Mouse (Mus musculus): ENCODE measurements at regions not wholly inside any gene's neighbourhood (a gene's known extent, or its start where the extent isn't known, plus 50 kb on each side); places are given as distances from the start of the nearest gene placed in this dataset.

DNA sequence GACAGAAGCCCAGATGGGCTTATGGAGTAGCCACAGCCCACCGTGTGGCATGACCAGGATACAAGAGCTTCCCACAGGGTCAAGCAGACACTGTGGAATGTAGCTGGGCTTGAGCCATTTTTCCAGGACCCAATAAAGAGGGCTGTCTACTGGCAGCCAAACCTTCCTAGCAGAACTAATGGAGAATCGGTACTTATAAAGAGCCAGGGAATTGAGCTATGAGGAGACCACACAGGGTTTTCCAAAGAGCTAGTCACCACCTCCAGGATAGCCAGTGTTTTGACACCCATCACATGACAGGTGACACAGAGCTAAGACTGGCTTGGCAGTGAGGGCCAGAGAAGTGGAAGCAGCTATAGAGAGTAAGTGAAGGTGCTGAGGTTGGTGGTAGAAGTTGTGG is 149.9 kb downstream of the Map2k4 start:
- no peak for DNase-seq

- no peak for DNase-seq
Measured at GRCm38 (mm10) chr11:65637206-65637605, 150.9 kb downstream of the Map2k4 start.

DNA sequence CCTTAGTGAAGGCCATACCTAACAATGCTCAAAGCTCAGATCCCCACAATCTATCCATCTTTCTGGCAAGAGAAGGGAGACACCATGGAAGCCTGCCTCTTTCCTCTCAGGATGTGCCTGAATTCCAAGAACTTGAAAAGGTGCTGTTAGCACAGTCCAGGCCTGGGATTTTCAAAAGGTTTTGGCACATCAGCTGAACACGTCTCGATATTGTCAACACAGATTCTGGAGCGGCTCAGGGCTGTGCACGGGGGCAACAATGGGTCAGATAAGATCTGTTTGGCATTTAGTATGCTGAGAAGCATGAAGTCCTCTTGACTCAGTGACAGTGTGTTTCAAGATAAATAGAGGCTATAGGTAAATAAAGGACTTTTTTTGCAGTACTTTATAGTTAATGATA is 152.8 kb downstream of the Map2k4 start:
- DNase-seq, result no peak

DNA sequence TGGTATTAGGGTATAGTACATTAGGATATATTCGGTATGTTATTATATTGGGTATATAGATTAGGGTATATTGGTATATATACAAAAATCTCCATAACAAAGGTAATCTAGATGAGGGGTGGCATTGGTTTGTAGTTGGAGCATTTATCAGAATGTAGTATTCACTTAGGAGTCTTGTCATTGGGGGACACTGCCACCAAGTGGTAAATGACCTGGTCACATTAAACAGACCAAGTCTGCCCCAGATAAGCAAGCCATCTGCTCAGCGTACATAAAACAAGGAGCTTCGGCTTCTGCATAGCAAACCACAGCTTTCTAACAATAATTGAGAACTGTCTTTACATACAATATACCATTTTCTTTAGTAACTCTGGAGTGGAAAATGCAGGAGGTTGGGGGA is 156.9 kb downstream of the Map2k4 start:
- DNase-seq, result peak in 1 of 2 experiments; percentile 25

DNA sequence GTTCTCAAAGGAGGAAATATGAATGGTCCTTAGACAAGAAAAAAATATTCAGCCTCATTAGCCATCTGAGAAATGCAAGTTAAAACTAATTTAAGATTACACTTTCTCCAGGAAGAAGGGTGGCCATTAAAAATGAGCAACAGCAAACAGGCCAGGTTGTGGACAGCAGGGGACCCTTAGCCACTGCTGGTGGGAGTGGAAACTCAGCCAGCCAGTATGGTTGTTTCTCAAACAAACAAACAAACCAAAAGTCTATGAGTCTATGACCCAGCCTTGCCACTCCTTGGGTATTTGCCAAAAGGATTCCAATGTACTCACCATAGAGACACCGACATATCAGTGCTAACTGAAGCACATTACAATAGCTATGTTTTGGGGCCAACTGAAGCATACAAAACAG is 157.7 kb downstream of the Map2k4 start:
- DNase-seq, result no peak

DNA sequence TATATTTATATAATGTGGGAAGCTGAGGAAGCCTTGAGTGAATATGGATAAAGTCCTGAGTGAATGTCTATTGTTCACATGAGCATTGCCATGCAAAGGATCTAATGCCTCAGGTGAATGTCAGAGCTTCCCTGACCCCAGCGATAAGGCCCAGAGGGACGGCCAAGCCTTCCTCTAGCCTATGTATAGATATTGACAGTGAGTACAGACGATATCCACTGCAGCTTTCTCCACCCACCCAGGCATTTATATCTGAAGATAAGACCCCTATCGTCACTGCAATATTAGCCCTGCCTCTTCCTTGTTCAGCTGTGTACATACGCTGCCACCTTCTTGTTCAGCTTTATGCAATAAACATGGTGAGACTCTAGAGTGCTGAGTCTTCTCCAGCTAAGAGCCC is 158.8 kb downstream of the Map2k4 start:
- no peak for DNase-seq

DNA sequence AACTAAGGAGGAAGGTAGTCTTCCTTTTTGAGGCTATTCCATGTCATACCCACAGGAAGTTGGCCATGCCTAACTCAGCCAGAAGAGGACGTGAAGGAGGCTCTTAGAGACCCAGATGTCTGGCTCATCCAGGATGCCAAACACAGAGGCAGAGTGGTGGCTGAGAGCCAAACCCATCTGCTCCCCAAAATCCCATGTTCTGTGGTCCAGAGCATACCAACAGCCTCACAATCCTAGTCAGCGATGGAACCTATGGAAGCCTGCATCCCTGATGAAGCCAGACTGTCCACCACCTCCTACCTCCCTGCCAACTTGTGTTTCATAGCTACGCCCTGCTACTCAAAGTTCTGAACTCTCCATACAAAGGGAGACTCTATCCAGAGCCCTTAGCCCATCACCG is 169.1 kb downstream of the Map2k4 start:
- DNase-seq, result no peak

- DNase-seq, result no peak
Measured at GRCm38 (mm10) chr11:65610536-65610935, 177.6 kb downstream of the Map2k4 start.

DNA sequence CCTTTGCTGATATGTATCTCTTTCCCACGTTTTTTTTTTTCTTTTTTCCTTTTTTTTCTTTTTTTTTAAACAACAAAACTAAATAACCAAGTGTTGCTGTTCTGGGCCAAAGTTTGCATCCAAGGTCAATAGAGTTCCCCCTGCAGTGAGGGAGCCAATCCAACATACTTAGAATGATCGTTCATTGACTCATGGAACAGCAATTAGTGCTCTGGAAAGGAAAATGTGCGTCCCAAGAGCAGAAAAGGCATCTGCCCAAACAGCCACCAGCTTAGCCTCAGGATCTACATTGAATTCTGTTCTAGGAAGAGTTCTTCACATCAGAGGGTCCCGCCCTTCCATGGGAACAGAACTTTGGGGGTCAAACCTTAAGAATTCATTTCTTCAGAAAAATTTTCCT is 179.0 kb downstream of the Map2k4 start:
- DNase-seq, result no peak

- no peak for DNase-seq
Measured at GRCm38 (mm10) chr11:65597298-65598076, 190.6 kb downstream of the Map2k4 start.

- DNase-seq, result no peak
Measured at GRCm38 (mm10) chr11:65588491-65588890, 199.6 kb downstream of the Map2k4 start.

DNA sequence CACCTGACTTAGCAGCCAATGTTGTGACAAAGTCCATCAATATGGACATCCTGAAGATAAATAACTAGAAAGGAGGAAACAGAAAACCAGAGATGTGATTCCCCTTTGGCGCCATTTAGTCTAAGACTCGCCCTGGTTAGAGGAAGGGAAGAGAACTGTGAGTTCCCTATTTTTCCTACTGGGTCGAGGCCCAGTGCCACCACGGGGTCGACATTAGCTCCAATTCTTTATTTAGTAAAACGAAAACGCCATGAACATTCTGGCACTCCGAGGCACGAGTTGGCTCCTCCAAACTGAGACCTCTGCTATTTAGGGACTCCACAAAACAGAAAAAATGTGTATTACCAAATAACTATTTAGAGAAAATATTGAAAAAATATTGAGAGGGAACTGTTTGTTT is 220.3 kb downstream of the Map2k4 start:
- no peak for DNase-seq

- DNase-seq, result no peak
Measured at GRCm38 (mm10) chr11:65558236-65558635, 229.9 kb downstream of the Map2k4 start.

GRCm38 (mm10) chr11:65551073-65551472 is 237.0 kb downstream of the Map2k4 start:
- DNase-seq, result no peak

GRCm38 (mm10) chr11:65544281-65544680 is 243.8 kb downstream of the Map2k4 start:
- peak; percentile 17 to 26 for DNase-seq

- peak in 1 of 2 experiments; percentile 23 for DNase-seq
Measured at GRCm38 (mm10) chr11:65543581-65543980, 244.5 kb downstream of the Map2k4 start.

- no peak for DNase-seq
Measured at GRCm38 (mm10) chr11:65537046-65537630, 251.0 kb downstream of the Map2k4 start.

GRCm38 (mm10) chr11:65535726-65536442 is 252.2 kb downstream of the Map2k4 start:
- no peak for DNase-seq

DNA sequence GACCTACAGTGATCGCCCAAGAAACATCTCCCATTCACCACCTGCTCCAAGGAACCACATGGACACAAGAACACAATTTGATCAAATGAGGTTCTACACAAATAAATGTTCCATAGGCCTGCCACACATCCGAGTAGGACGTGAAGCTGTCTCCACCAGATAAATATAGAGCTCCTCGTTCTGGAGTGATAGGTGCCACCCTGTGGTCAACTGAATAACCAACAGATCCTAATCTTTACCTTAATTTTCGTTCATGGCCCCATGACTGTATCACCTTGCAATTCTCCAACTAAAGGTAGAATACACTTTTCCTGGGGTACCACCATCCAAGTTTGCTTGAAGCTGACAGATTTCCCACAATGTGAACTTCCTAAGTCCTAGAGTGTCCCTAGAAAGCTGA is 257.4 kb downstream of the Map2k4 start:
- no peak for DNase-seq

- DNase-seq, result no peak
Measured at GRCm38 (mm10) chr11:65505106-65505865, 235.5 kb upstream of the Myocd start.

DNA sequence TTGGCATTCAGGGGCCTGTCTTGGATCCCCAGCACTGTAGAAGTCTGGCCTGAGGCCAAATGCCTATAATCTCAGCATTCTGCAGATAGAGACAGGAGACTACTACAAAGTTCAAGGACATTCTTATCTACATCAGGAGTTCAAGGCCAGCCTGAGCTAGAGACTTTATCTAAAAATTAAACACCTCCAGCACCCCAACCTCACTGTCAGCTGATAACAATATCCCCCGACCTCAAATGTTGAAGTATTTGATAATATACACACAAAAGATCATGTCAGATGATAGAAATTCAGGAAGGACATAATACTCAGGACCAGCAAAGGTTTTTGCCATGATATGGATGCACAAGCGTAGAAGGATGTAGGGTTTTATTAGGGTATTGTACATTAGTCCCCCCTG is 228.2 kb upstream of the Myocd start:
- DNase-seq, result no peak

DNA sequence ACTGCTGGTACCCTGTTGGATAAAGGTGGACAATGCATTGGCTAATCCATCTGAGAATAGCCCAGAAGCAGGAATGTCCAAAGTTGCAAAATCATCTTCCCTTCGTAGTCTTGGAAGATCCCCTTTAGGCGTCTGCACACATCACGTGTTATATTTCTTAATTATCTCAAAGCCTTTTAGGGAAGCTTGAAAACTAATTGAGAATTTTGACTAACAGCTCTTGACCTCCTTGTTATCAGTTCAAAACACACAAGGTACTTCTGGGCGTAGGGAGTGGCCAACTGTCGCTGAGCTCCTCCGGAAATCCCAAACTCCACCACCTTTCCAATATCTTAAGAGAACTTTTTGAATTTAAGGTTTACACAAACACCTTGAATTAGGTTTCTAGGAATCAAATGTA is 227.6 kb upstream of the Myocd start:
- DNase-seq, result no peak

DNA sequence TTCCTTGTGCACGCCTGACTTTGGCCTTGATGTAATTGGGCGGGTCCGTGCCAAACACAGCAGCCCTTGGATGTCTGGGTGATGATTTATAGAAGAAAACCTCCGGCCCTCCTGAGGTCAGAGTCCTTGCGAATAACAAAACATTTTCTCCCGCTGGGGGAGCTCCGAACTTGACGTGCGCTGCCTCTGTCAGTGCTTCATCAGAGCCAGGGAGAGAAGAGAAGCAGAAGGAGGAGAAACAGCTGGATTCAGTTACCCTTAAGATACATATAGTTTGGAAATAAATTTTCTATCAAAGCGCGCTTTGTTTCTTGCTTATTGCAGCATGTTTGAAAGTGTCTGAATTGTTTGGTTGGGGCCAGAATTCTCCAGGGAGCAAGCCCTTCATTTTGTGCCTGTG is 225.2 kb upstream of the Myocd start:
- DNase-seq, result peak; percentile 76 to 79
